ENCODE assay signal across 23 mouse cellular contexts in genomic region chr10:4465799-4466198, GRCm38 (mm10). TPM values are rescaled to one million over a fixed set of nuclear protein-coding genes. Genes with fewer than 3 reads are reported as not detected.
DNase-seq lines count a peak whose midpoint lies in the region; ATAC-seq and TF ChIP-seq lines count a peak whose summit lies in the region.
"Had no signal": no experiment of that assay in that cellular context is flagged by ENCODE, and none has a peak within 500 bp of the region (broad histone marks: within the 10 kb centered on the region; RNA-seq: fewer than 3 reads in every experiment).

No protein-coding gene starts in this region.

- DNase-seq in heart, adult 11 months = peak; percentile 52
- no peak for DNase-seq in heart, adult 9 months (ENCODE audit: low spot score in 2 of 2)
- no peak for DNase-seq in lung, postnatal 25 days (ENCODE audit: low spot score)
- no peak for DNase-seq in lung, postnatal 0 days (ENCODE audit: low spot score)
- DNase-seq in lung, postnatal 4 days = no peak
- no peak for DNase-seq in right cerebral cortex, postnatal 4 days
- DNase-seq: adrenal gland, adult 2 months; adrenal gland, adult 8-10 months; adrenal gland, postnatal 10 days; adrenal gland, postnatal 14 days; adrenal gland, postnatal 25 days; adrenal gland, postnatal 36 days; B cell, adult 2 months; cerebellum, adult 11 months; cerebellum, adult 11-12 months; cerebellum, adult 18-20 months had no signal

- ATAC-seq in lung, embryonic 16.5 days (ENCODE audit: low read depth) = 0 out of 2 replicates have a peak, but pooled peaks have one; percentile 31
- peak; percentile 50; the same call in 1 of the 2 replicates for ATAC-seq in lung, postnatal 0 days
- ATAC-seq: activated CD4-positive, CD25-positive, alpha-beta regulatory T cell, adult 4 months; CD4-positive, CD25-positive, alpha-beta regulatory T cell, adult 4 months; Patski had no signal

- H3K27me3 ChIP-seq in lung, embryonic 16.5 days (ENCODE audit: control insufficient read depth, insufficient read depth, low read depth, low read length) = no peaks in the 10 kb centered on the region
- H3K27me3 ChIP-seq in lung, postnatal 0 days (replicated peaks; ENCODE audit: insufficient read depth, low read length) = no peaks in the 10 kb centered on the region
- H3K27me3 ChIP-seq in ES-Bruce4 (ENCODE audit: control insufficient read depth, insufficient read depth, low read length, poor library complexity, severe bottlenecking) = no peaks in the 10 kb centered on the region
- H3K27me3 ChIP-seq: CH12.LX, Patski had no signal

- no peaks in the 10 kb centered on the region for H3K4me1 ChIP-seq in lung, embryonic 16.5 days (replicated peaks; ENCODE audit: control insufficient read depth, insufficient read depth, low read length)
- H3K4me1 ChIP-seq in lung, postnatal 0 days (ENCODE audit: insufficient read depth, low read depth, low read length) = no peaks in the 10 kb centered on the region
- peaks cover 3% of the 10 kb centered on the region for H3K4me1 ChIP-seq in ES-Bruce4 (ENCODE audit: control insufficient read depth, insufficient read depth, low read length)

- H3K4me3 ChIP-seq in lung, embryonic 16.5 days (ENCODE audit: low read length) = no peak overlapping the region
- no peak overlapping the region for H3K4me3 ChIP-seq in lung, postnatal 0 days (ENCODE audit: low read depth, low read length)
- no peak overlapping the region for H3K4me3 ChIP-seq in ES-Bruce4 (ENCODE audit: low read depth, low read length)

- no peaks in the 10 kb centered on the region for H3K9me3 ChIP-seq in lung, embryonic 16.5 days (ENCODE audit: control insufficient read depth, low read length)
- no peaks in the 10 kb centered on the region for H3K9me3 ChIP-seq in lung, postnatal 0 days (ENCODE audit: low read length)
- peaks cover 11% of the 10 kb centered on the region for H3K9me3 ChIP-seq in ES-Bruce4 (replicated peaks; ENCODE audit: control insufficient read depth, insufficient read depth, low read length, poor library complexity, severe bottlenecking)
- H3K9me3 ChIP-seq: G1E had no signal

- H3K27ac ChIP-seq in lung, embryonic 16.5 days (ENCODE audit: low read length) = no peak overlapping the region
- H3K27ac ChIP-seq in lung, postnatal 0 days (ENCODE audit: low read length) = no peak overlapping the region
- H3K27ac ChIP-seq in ES-Bruce4 (ENCODE audit: insufficient read depth, low read length) = peak overlapping the region; percentile 84

- H3K4me2 ChIP-seq in lung, embryonic 16.5 days (ENCODE audit: low read depth, low read length) = no peak overlapping the region
- H3K4me2 ChIP-seq in lung, postnatal 0 days (replicated peaks; ENCODE audit: low read depth, low read length) = no peak overlapping the region

- no peak for TF ChIP-seq EP300 in lung, postnatal 0 days (IDR thresholded peaks at IDR 0.05)
- no peak for TF ChIP-seq EP300 in ES-Bruce4 (IDR thresholded peaks at IDR 0.05; ENCODE audit: insufficient read depth, low read depth, low read length)

- H3K36me3 ChIP-seq in lung, embryonic 16.5 days (ENCODE audit: control insufficient read depth, insufficient read depth, low read length) = no peaks in the 10 kb centered on the region
- no peaks in the 10 kb centered on the region for H3K36me3 ChIP-seq in lung, postnatal 0 days (ENCODE audit: insufficient read depth, low read length)
- no peaks in the 10 kb centered on the region for H3K36me3 ChIP-seq in ES-Bruce4 (ENCODE audit: control insufficient read depth, insufficient read depth, low read length, poor library complexity, severe bottlenecking)
- H3K36me3 ChIP-seq: G1E had no signal

- WGBS in lung, embryonic 16.5 days = 53% methylated on average over 7 of the region's 7 CpGs
- 43% methylated on average over 7 of the region's 7 CpGs for WGBS in lung, postnatal 0 days

- TF ChIP-seq POLR2A in ES-Bruce4 (IDR thresholded peaks at IDR 0.05; ENCODE audit: insufficient read depth, low read length) = no peak

- no peak for TF ChIP-seq CTCF in lung, postnatal 0 days (IDR thresholded peaks at IDR 0.05)
- TF ChIP-seq CTCF in ES-Bruce4 (IDR thresholded peaks at IDR 0.05; ENCODE audit: low read depth, low read length) = no peak

- no peak overlapping the region for H3K9ac ChIP-seq in lung, embryonic 16.5 days (ENCODE audit: low read length)
- H3K9ac ChIP-seq in lung, postnatal 0 days (replicated peaks; ENCODE audit: low read depth) = no peak overlapping the region
- peak overlapping the region; percentile 10; the same call in 1 of the 2 replicates for H3K9ac ChIP-seq in ES-Bruce4 (ENCODE audit: low read depth, poor library complexity, severe bottlenecking)

RNA-seq across cellular contexts. Expression of gene Ccdc170, which starts 16.5 kb away (rescaled TPM):
- 0.43 and 0.97 TPM in 2 replicates for polyA plus RNA-seq in lung, embryonic 16.5 days (2015; fragmentation: Nextera tagmentation; extraction: Ambion mirVana)
- 2.1 and 2.6 TPM in 2 replicates for polyA plus RNA-seq in lung, postnatal 0 days (2015; fragmentation: Nextera tagmentation; extraction: Ambion mirVana)
- 4.2 and 6.8 TPM in 2 replicates for polyA plus RNA-seq in ES-Bruce4 (2011; ENCODE audit: insufficient read depth, insufficient read length, low read depth, missing spikeins)
- polyA plus RNA-seq: activated CD4-positive, CD25-positive, alpha-beta regulatory T cell, adult 4 months; G1E had no signal

RNA-seq across cellular contexts. Expression of gene Armt1, which starts 33.5 kb away (rescaled TPM):
- 19.5 and 22.3 TPM in 2 replicates for polyA plus RNA-seq in lung, embryonic 16.5 days (2015; fragmentation: Nextera tagmentation; extraction: Ambion mirVana)
- 9.0 and 10.2 TPM in 2 replicates for polyA plus RNA-seq in lung, postnatal 0 days (2015; fragmentation: Nextera tagmentation; extraction: Ambion mirVana)
- polyA plus RNA-seq in ES-Bruce4 (2011; ENCODE audit: insufficient read depth, insufficient read length, low read depth, missing spikeins) = 80.4 and 84.0 TPM in 2 replicates

RNA-seq across cellular contexts. Expression of gene Rmnd1, which starts 33.6 kb away (rescaled TPM):
- polyA plus RNA-seq in lung, embryonic 16.5 days (2015; fragmentation: Nextera tagmentation; extraction: Ambion mirVana) = 39.1 and 44.8 TPM in 2 replicates
- 16.5 and 17.9 TPM in 2 replicates for polyA plus RNA-seq in lung, postnatal 0 days (2015; fragmentation: Nextera tagmentation; extraction: Ambion mirVana)
- polyA plus RNA-seq in ES-Bruce4 (2011; ENCODE audit: insufficient read depth, insufficient read length, low read depth, missing spikeins) = 72.8 and 77.1 TPM in 2 replicates
